11 mouse cellular contexts compared by ENCODE assay signal in genomic region chr5:54045523-54045922, GRCm38 (mm10). TPM values are rescaled to one million over a fixed set of nuclear protein-coding genes. Genes with fewer than 3 reads are reported as not detected.
DNase-seq lines count a peak whose midpoint lies in the region; ATAC-seq and TF ChIP-seq lines count a peak whose summit lies in the region.
"Had no signal": no experiment of that assay in that cellular context is flagged by ENCODE, and none has a peak within 500 bp of the region (broad histone marks: within the 10 kb centered on the region; RNA-seq: fewer than 3 reads in every experiment).

No protein-coding gene starts in this region.

- peak; percentile 95 to 96 for TF ChIP-seq EP300 in MEL (IDR thresholded peaks at IDR 0.05; ENCODE audit: low read depth in 1 of 2, low read length in 2 of 2)

- TF ChIP-seq POLR2A in MEL (IDR thresholded peaks at IDR 0.05; ENCODE audit: control insufficient read depth in 1 of 2, insufficient read depth in 1 of 2, low read depth in 1 of 2, low read length in 2 of 2, poor library complexity in 1 of 2): peak in 1 of 2 experiments; percentile 41; a peak in 1 of 4 replicates
- no peak for TF ChIP-seq POLR2A in liver, adult 2 months (IDR thresholded peaks at IDR 0.05; ENCODE audit: extremely low read depth, insufficient read depth, low read length)

- no peaks in the 10 kb centered on the region for H3K9me3 ChIP-seq in heart, embryonic 16.5 days (replicated peaks; ENCODE audit: control insufficient read depth, low read length)
- no peaks in the 10 kb centered on the region for H3K9me3 ChIP-seq in MEL (replicated peaks; ENCODE audit: insufficient read depth, low read length)
- H3K9me3 ChIP-seq: embryonic facial prominence, embryonic 12.5 days had no signal

- no peak overlapping the region for H3K4me3 ChIP-seq in heart, embryonic 16.5 days (ENCODE audit: low read length)
- H3K4me3 ChIP-seq in MEL (ENCODE audit: control insufficient read depth in 1 of 2, insufficient read depth in 1 of 2, low read depth in 2 of 2, low read length in 2 of 2): peak overlapping the region; percentile 22 to 29; a peak in 2 of 4 replicates
- no peak overlapping the region for H3K4me3 ChIP-seq in liver, adult 2 months (ENCODE audit: insufficient read depth, low read depth, low read length)
- no peak overlapping the region for H3K4me3 ChIP-seq in left cerebral cortex, adult 2 months
- H3K4me3 ChIP-seq: embryonic facial prominence, embryonic 12.5 days had no signal

- H3K9ac ChIP-seq in heart, embryonic 16.5 days (ENCODE audit: low read length): no peak overlapping the region
- peak overlapping the region; percentile 37 for H3K9ac ChIP-seq in MEL (ENCODE audit: control insufficient read depth, low read depth, low read length, poor library complexity, severe bottlenecking)
- H3K9ac ChIP-seq in liver, adult 2 months (ENCODE audit: low read depth, low read length): no peak overlapping the region
- H3K9ac ChIP-seq: embryonic facial prominence, embryonic 12.5 days had no signal

- peaks cover 14% of the 10 kb centered on the region; the same call in 1 of the 2 replicates for H3K79me2 ChIP-seq in MEL (ENCODE audit: control insufficient read depth, insufficient read depth, low read length, poor library complexity)
- peaks cover 35% of the 10 kb centered on the region for H3K79me2 ChIP-seq in liver, adult 2 months (ENCODE audit: control insufficient read depth, insufficient read depth, low read length)

- no peak overlapping the region for H3K4me2 ChIP-seq in heart, embryonic 16.5 days (ENCODE audit: low read depth, low read length)
- H3K4me2 ChIP-seq: embryonic facial prominence, embryonic 12.5 days; heart, embryonic 11.5 days had no signal

- H3K36me3 ChIP-seq in heart, embryonic 16.5 days (ENCODE audit: control insufficient read depth, insufficient read depth): no peaks in the 10 kb centered on the region
- H3K36me3 ChIP-seq in MEL (ENCODE audit: control insufficient read depth in 1 of 2, insufficient read depth in 2 of 2, low read length in 2 of 2): peaks cover 0 to 54% of the 10 kb centered on the region in 2 experiments; a peak in 2 of 4 replicates
- H3K36me3 ChIP-seq in liver, adult 2 months (ENCODE audit: control insufficient read depth, insufficient read depth, low read length): no peaks in the 10 kb centered on the region
- H3K36me3 ChIP-seq: embryonic facial prominence, embryonic 12.5 days had no signal

- peak overlapping the region; percentile 48 for H3K27ac ChIP-seq in heart, embryonic 16.5 days (ENCODE audit: low read length)
- H3K27ac ChIP-seq in MEL (ENCODE audit: control insufficient read depth, low read depth, low read length): peak overlapping the region; percentile 92
- H3K27ac ChIP-seq in liver, adult 2 months (replicated peaks; ENCODE audit: insufficient read depth, low read depth, low read length): no peak overlapping the region
- no peak overlapping the region; the same call in 1 of the 2 replicates for H3K27ac ChIP-seq in left cerebral cortex, adult 2 months
- H3K27ac ChIP-seq: embryonic facial prominence, embryonic 12.5 days had no signal

- no peak for TF ChIP-seq CTCF in MEL (IDR thresholded peaks at IDR 0.05 in 2 of 3, conservative IDR thresholded peaks at IDR 0.05 in 1 of 3; ENCODE audit: control insufficient read depth in 1 of 3, insufficient read depth in 1 of 3, low read depth in 2 of 3, low read length in 3 of 3, poor library complexity in 1 of 3, severe bottlenecking in 1 of 3)
- TF ChIP-seq CTCF in liver, adult 2 months (IDR thresholded peaks at IDR 0.05; ENCODE audit: low read depth, low read length): no peak
- no peak for TF ChIP-seq CTCF in left cerebral cortex, adult 2 months (IDR thresholded peaks at IDR 0.05)

- H3K4me1 ChIP-seq in heart, embryonic 16.5 days (ENCODE audit: control insufficient read depth, insufficient read depth, low read length): peaks cover 25% of the 10 kb centered on the region
- peaks cover 38 to 47% of the 10 kb centered on the region in 2 experiments for H3K4me1 ChIP-seq in MEL (ENCODE audit: control insufficient read depth in 1 of 2, insufficient read depth in 2 of 2, low read length in 2 of 2)
- H3K4me1 ChIP-seq in liver, adult 2 months (ENCODE audit: control insufficient read depth, insufficient read depth, low read length): peaks cover 19% of the 10 kb centered on the region

- TF ChIP-seq RAD21 in MEL (IDR thresholded peaks at IDR 0.05; ENCODE audit: low read depth, low read length): no peak

- WGBS in heart, embryonic 16.5 days: 65% methylated on average over 3 of the region's 3 CpGs
- WGBS in liver, adult 2 months: 65% methylated on average over 3 of the region's 3 CpGs

- ATAC-seq in heart, embryonic 16.5 days (replicated peaks; ENCODE audit: extremely low read depth, insufficient read depth, low FRiP score): no peak

- DNase-seq in heart, postnatal 36 days: no peak
- peak; percentile 87 for DNase-seq in MEL (ENCODE audit: low read depth, low spot score)
- DNase-seq in liver, adult 2 months (ENCODE audit: extremely low read depth, low read depth, low spot score): peak; percentile 17
- DNase-seq in naive thymus-derived CD4-positive, alpha-beta T cell, adult 2 months (ENCODE audit: low read depth): peak; percentile 64
- DNase-seq in left cerebral cortex, adult 2 months (ENCODE audit: extremely low spot score in 1 of 2, low spot score in 2 of 2): no peak
- no peak for DNase-seq in adrenal gland, postnatal 4 days (ENCODE audit: low spot score in 2 of 2)
- DNase-seq in urinary bladder, postnatal 14 days (ENCODE audit: low spot score): no peak
- DNase-seq: kidney, adult 8-10 months had no signal

- H3K27me3 ChIP-seq in heart, embryonic 16.5 days (ENCODE audit: control insufficient read depth, insufficient read depth, low read length): no peaks in the 10 kb centered on the region
- no peaks in the 10 kb centered on the region for H3K27me3 ChIP-seq in MEL (ENCODE audit: control insufficient read depth in 1 of 2, insufficient read depth in 2 of 2, low read length in 2 of 2)
- no peaks in the 10 kb centered on the region for H3K27me3 ChIP-seq in liver, adult 2 months (ENCODE audit: control insufficient read depth, insufficient read depth, low read length)
- H3K27me3 ChIP-seq: embryonic facial prominence, embryonic 12.5 days had no signal

- intact Hi-C loops in heart, postnatal 36 days (cut with DNase I): no loop called here
- intact Hi-C loops in left cerebral cortex, adult 2 months (cut with DNase I): no loop called here

TF ChIP-seq in MEL, 35 proteins besides CTCF, POLR2A, EP300 and RAD21 (continues in another document):
- no peak for TF ChIP-seq BHLHE40 (IDR thresholded peaks at IDR 0.05; ENCODE audit: borderline replicate concordance, low read depth, low read length)
- TF ChIP-seq E2F4 (IDR thresholded peaks at IDR 0.05; ENCODE audit: borderline replicate concordance, low read depth, low read length): no peak
- peak; percentile 86 for TF ChIP-seq TCF12 (IDR thresholded peaks at IDR 0.05; ENCODE audit: low read depth, low read length)
- TF ChIP-seq JUND (IDR thresholded peaks at IDR 0.05; ENCODE audit: low read depth, low read length): 0 out of 2 replicates have a peak, but pooled peaks have one; percentile 29
- TF ChIP-seq ZC3H11A (IDR thresholded peaks at IDR 0.05; ENCODE audit: low read depth, low read length): no peak
- TF ChIP-seq CHD1 (IDR thresholded peaks at IDR 0.05; ENCODE audit: low read depth, low read length): no peak
- peak; percentile 68; the same call in 1 of the 2 replicates for TF ChIP-seq MYB (IDR thresholded peaks at IDR 0.05; ENCODE audit: low read depth, low read length)
- TF ChIP-seq SIN3A (IDR thresholded peaks at IDR 0.05; ENCODE audit: low read length): peak; percentile 85
- TF ChIP-seq ZNF384 (IDR thresholded peaks at IDR 0.05; ENCODE audit: low read depth, low read length): no peak
- 0 out of 2 replicates have a peak, but pooled peaks have one; percentile 28 for TF ChIP-seq MAZ (IDR thresholded peaks at IDR 0.05; ENCODE audit: low read depth, low read length)
- TF ChIP-seq KAT2A (conservative IDR thresholded peaks at IDR 0.05; ENCODE audit: low read depth, low read length): 0 out of 2 replicates have a peak, but pooled peaks have one; percentile 20
- TF ChIP-seq MAX (IDR thresholded peaks at IDR 0.05; ENCODE audit: low read length): peak; percentile 75
- TF ChIP-seq NRF1 (IDR thresholded peaks at IDR 0.05; ENCODE audit: insufficient read depth, low read depth, low read length, poor library complexity, severe bottlenecking): no peak
- TF ChIP-seq TBP (IDR thresholded peaks at IDR 0.05; ENCODE audit: low read depth, low read length): no peak; the same call in 1 of the 2 replicates
- TF ChIP-seq RCOR1 (IDR thresholded peaks at IDR 0.05; ENCODE audit: low read depth, low read length): peak; percentile 82
- peak; percentile 46 for TF ChIP-seq HCFC1 (IDR thresholded peaks at IDR 0.05; ENCODE audit: low read depth, low read length)
- no peak for TF ChIP-seq ZKSCAN1 (IDR thresholded peaks at IDR 0.05; ENCODE audit: low read depth, low read length)
- peak; percentile 91 for TF ChIP-seq GATA1 (IDR thresholded peaks at IDR 0.05; ENCODE audit: low read depth, low read length)
- peak; percentile 67; the same call in 1 of the 2 replicates for TF ChIP-seq MAFK (IDR thresholded peaks at IDR 0.05; ENCODE audit: borderline replicate concordance, low read depth, low read length)
- TF ChIP-seq UBTF (IDR thresholded peaks at IDR 0.05; ENCODE audit: borderline replicate concordance, insufficient read depth, low read depth, low read length): no peak
- TF ChIP-seq SMC3 (IDR thresholded peaks at IDR 0.05; ENCODE audit: low read depth, low read length): no peak; the same call in 1 of the 2 replicates
- TF ChIP-seq CHD2 (IDR thresholded peaks at IDR 0.05; ENCODE audit: low read length): peak; percentile 42; the same call in 1 of the 2 replicates
- TF ChIP-seq TAL1 (IDR thresholded peaks at IDR 0.05; ENCODE audit: low read length): peak; percentile 72
- peak; percentile 72 for TF ChIP-seq GABPA (IDR thresholded peaks at IDR 0.05; ENCODE audit: low read depth, low read length)
- no peak for TF ChIP-seq POLR2AphosphoS5 (IDR thresholded peaks at IDR 0.05; ENCODE audit: borderline replicate concordance, low read depth, low read length)
- peak; percentile 71 for TF ChIP-seq ELF1 (IDR thresholded peaks at IDR 0.05; ENCODE audit: low read depth, low read length)

RNA-seq across cellular contexts. Expression of gene Stim2, which starts 47.2 kb away (rescaled TPM):
- polyA plus RNA-seq in heart, embryonic 16.5 days (2015; fragmentation: Nextera tagmentation; extraction: Ambion mirVana): 7.8 and 12.2 TPM in 2 replicates
- 10 to 100 TPM; 14.0 to 17.0 TPM for total RNA-seq in heart, postnatal 36 days (2021)
- total RNA-seq in MEL (2012; rRNA removed): 11.7 and 14.5 TPM in 2 replicates
- 10 to 100 TPM in 1 of 2 experiments, not detected in 1; 18.6 TPM for polyA plus RNA-seq in MEL (2012; ENCODE audit: insufficient read depth in 1 of 2, insufficient read length in 2 of 2, low read depth in 1 of 2, low replicate concordance in 2 of 2, missing spikeins in 1 of 2)
- total RNA-seq in liver, adult 2 months (2014; rRNA removed): 13.2 and 13.7 TPM in 2 replicates
- 7.1 and 12.2 TPM in 2 replicates for polyA plus RNA-seq in liver, adult 2 months (2012; rRNA removed)
- 10 to 100 TPM; 75.6 to 92.2 TPM for total RNA-seq in left cerebral cortex, adult 2 months (2021)
- 10 to 100 TPM; 30.3 to 31.9 TPM for total RNA-seq in adrenal gland, postnatal 4 days (2021)

Comparison
In these comparisons a context has a peak if more than half of its experiments do, and no peak if none do; other contexts are left out.
1. H3K27ac ChIP-seq: peak in heart, embryonic 16.5 days (single experiment) and MEL (single experiment); none in liver, adult 2 months (single experiment) and left cerebral cortex, adult 2 months (single experiment).
2. H3K4me3 ChIP-seq: peak in MEL (2 of 2); none in heart, embryonic 16.5 days (single experiment), liver, adult 2 months (single experiment) and left cerebral cortex, adult 2 months (single experiment).
3. DNase-seq: peak in MEL (single experiment), liver, adult 2 months (single experiment) and naive thymus-derived CD4-positive, alpha-beta T cell, adult 2 months (single experiment); none in heart, postnatal 36 days (0 of 2), left cerebral cortex, adult 2 months (0 of 2), adrenal gland, postnatal 4 days (0 of 2) and urinary bladder, postnatal 14 days (single experiment).